Mouse (Mus musculus): ENCODE measurements at regions not wholly inside any gene's neighbourhood (a gene's known extent, or its start where the extent isn't known, plus 50 kb on each side); places are given as distances from the start of the nearest gene placed in this dataset.

DNA sequence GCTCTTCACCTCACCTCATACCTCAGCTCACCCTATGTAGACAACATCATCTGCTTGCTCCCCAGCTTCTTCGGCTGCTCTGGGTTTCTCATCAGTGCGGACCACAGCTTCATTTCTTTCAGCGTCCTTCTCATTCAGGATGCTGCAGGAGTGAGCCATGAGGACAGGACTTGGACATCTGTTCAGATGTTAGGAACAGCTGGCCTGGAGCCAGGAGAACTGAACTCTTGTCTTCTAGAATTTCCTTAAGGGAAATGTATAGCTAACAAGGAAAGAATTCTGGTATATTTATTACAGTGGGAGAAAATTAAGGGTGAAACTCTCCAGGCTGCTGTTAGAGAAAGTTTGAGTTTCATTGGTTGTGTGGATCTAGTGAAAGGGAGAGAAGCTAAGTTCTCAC lies 167.1 kb downstream of the Drd1 start:
- Histone ChIP-seq H3K27me3 (ENCODE audit: control insufficient read depth, insufficient read depth, low read length) (no peaks in the 10 kb centered on the region), H3K36me3 (ENCODE audit: control insufficient read depth, insufficient read depth, low read length) (no peaks in the 10 kb centered on the region), H3K9ac (replicated peaks; ENCODE audit: low read depth, low read length) (no peak overlapping the region), H3K9me3 (ENCODE audit: control insufficient read depth, low read length) (no peaks in the 10 kb centered on the region), H3K4me3 (ENCODE audit: low read depth, low read length) (no peak overlapping the region), H3K27ac (ENCODE audit: low read depth, low read length) (no peak overlapping the region), H3K4me1 (ENCODE audit: control insufficient read depth, insufficient read depth, low read length) (no peaks in the 10 kb centered on the region), H3K4me2 (ENCODE audit: low read depth, low read length) (no peak overlapping the region)
- WGBS = 94% methylated on average over 3 of the region's 3 CpGs
- no peak for ATAC-seq (ENCODE audit: low read depth)

- Histone ChIP-seq H3K36me3 (ENCODE audit: control insufficient read depth, insufficient read depth, low read length) (no peaks in the 10 kb centered on the region), H3K27ac (ENCODE audit: low read depth, low read length) (no peak overlapping the region), H3K9me3 (ENCODE audit: control insufficient read depth, low read length) (no peaks in the 10 kb centered on the region), H3K27me3 (ENCODE audit: control insufficient read depth, insufficient read depth, low read length) (no peaks in the 10 kb centered on the region), H3K4me1 (ENCODE audit: control insufficient read depth, insufficient read depth, low read length) (no peaks in the 10 kb centered on the region), H3K4me2 (ENCODE audit: low read depth, low read length) (no peak overlapping the region), H3K9ac (replicated peaks; ENCODE audit: low read depth, low read length) (no peak overlapping the region), H3K4me3 (ENCODE audit: low read depth, low read length) (no peak overlapping the region)
- no peak for ATAC-seq (ENCODE audit: low read depth)
- WGBS = 86% methylated on average over 10 of the region's 10 CpGs
These were observed 169.7 kb downstream of the Drd1 start for GRCm38 (mm10) chr13:53885756-53886155.

- no peak for ATAC-seq (ENCODE audit: low read depth)
- H3K4me3 ChIP-seq (ENCODE audit: low read depth, low read length) = no peak overlapping the region
- no peaks in the 10 kb centered on the region for H3K4me1 ChIP-seq (ENCODE audit: control insufficient read depth, insufficient read depth, low read length)
- no peaks in the 10 kb centered on the region for H3K27me3 ChIP-seq (ENCODE audit: control insufficient read depth, insufficient read depth, low read length)
- no peaks in the 10 kb centered on the region for H3K9me3 ChIP-seq (ENCODE audit: control insufficient read depth, low read length)
- H3K36me3 ChIP-seq (ENCODE audit: control insufficient read depth, insufficient read depth, low read length) = no peaks in the 10 kb centered on the region
- no peak overlapping the region for H3K9ac ChIP-seq (replicated peaks; ENCODE audit: low read depth, low read length)
- no peak overlapping the region for H3K4me2 ChIP-seq (ENCODE audit: low read depth, low read length)
- no peak overlapping the region for H3K27ac ChIP-seq (ENCODE audit: low read depth, low read length)
- WGBS = 91% methylated on average over 6 of the region's 6 CpGs
These were observed 172.3 kb downstream of the Drd1 start for GRCm38 (mm10) chr13:53883206-53883605.

- H3K27ac ChIP-seq (ENCODE audit: low read depth, low read length) = no peak overlapping the region
- no peak overlapping the region for H3K9ac ChIP-seq (replicated peaks; ENCODE audit: low read depth, low read length)
- H3K9me3 ChIP-seq (ENCODE audit: control insufficient read depth, low read length) = no peaks in the 10 kb centered on the region
- H3K27me3 ChIP-seq (ENCODE audit: control insufficient read depth, insufficient read depth, low read length) = no peaks in the 10 kb centered on the region
- no peak for ATAC-seq (ENCODE audit: low read depth)
- no peaks in the 10 kb centered on the region for H3K4me1 ChIP-seq (ENCODE audit: control insufficient read depth, insufficient read depth, low read length)
- H3K36me3 ChIP-seq (ENCODE audit: control insufficient read depth, insufficient read depth, low read length) = no peaks in the 10 kb centered on the region
- no peak overlapping the region for H3K4me2 ChIP-seq (ENCODE audit: low read depth, low read length)
- 44% methylated on average over 10 of the region's 10 CpGs for WGBS
- no peak overlapping the region for H3K4me3 ChIP-seq (ENCODE audit: low read depth, low read length)
These were observed 174.8 kb downstream of the Drd1 start for GRCm38 (mm10) chr13:53880466-53881250.

DNA sequence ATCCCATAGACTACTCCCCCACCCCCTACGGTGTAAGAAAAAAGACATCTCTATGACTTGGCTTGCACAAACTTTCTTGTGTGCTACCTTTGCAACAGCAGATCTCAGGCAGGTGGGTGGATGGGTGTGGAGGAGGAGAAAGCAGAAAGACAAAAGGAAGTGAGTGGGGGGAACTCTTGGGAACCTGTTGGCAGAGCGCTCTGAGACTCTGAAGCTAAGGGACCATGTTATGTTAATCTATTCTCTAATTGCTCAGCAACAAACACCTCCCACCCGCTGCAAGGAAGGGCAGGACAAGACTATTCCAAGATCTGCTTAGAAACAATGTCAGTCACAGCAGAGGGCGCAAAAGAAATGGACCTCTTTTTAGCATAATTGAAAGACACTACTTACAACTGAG lies 180.0 kb downstream of the Drd1 start:
- Histone ChIP-seq H3K9me3 (ENCODE audit: control insufficient read depth, low read length) (no peaks in the 10 kb centered on the region), H3K36me3 (ENCODE audit: control insufficient read depth, insufficient read depth, low read length) (no peaks in the 10 kb centered on the region), H3K4me2 (ENCODE audit: low read depth, low read length) (no peak overlapping the region), H3K4me1 (ENCODE audit: control insufficient read depth, insufficient read depth, low read length) (no peaks in the 10 kb centered on the region), H3K4me3 (ENCODE audit: low read depth, low read length) (no peak overlapping the region), H3K27me3 (ENCODE audit: control insufficient read depth, insufficient read depth, low read length) (no peaks in the 10 kb centered on the region), H3K9ac (replicated peaks; ENCODE audit: low read depth, low read length) (no peak overlapping the region), H3K27ac (ENCODE audit: low read depth, low read length) (no peak overlapping the region)
- no peak for ATAC-seq (ENCODE audit: low read depth)
- 91% methylated on average over 4 of the region's 4 CpGs for WGBS

GRCm38 (mm10) chr13:53865323-53865722 lies 190.2 kb downstream of the Drd1 start:
- H3K4me1 ChIP-seq (ENCODE audit: control insufficient read depth, insufficient read depth, low read length) = 0 out of 2 replicates have a peak, but pooled peaks cover 2% of the 10 kb centered on the region
- H3K9ac ChIP-seq (replicated peaks; ENCODE audit: low read depth, low read length) = no peak overlapping the region
- ATAC-seq (ENCODE audit: low read depth) = no peak
- H3K4me2 ChIP-seq (ENCODE audit: low read depth, low read length) = no peak overlapping the region
- no peaks in the 10 kb centered on the region for H3K36me3 ChIP-seq (ENCODE audit: control insufficient read depth, insufficient read depth, low read length)
- no peaks in the 10 kb centered on the region for H3K9me3 ChIP-seq (ENCODE audit: control insufficient read depth, low read length)
- no peaks in the 10 kb centered on the region for H3K27me3 ChIP-seq (ENCODE audit: control insufficient read depth, insufficient read depth, low read length)
- H3K4me3 ChIP-seq (ENCODE audit: low read depth, low read length) = no peak overlapping the region
- H3K27ac ChIP-seq (ENCODE audit: low read depth, low read length) = no peak overlapping the region
- 91% methylated on average over 5 of the region's 5 CpGs for WGBS

DNA sequence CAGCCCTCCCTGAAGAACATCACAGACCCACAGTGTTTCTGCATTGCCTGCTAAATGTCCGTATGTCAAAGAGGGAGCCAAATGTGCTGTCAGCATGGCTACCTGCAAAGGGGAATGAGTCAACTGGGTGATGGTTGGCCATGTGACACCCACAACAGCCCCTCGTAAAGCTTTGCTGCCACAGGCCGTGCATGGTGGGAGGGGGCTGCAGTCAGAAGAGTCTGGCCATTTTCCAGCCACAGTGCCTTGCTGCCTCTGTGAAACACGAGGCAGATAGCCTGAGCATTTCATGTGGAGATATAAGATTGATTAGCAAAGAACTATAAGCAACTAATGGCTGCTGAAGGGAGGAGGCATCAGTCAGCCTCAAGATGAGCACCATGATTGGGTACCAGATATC lies 193.2 kb downstream of the Drd1 start:
- WGBS = 34% methylated on average over 4 of the region's 4 CpGs
- Histone ChIP-seq H3K4me1 (ENCODE audit: control insufficient read depth, insufficient read depth, low read length) (0 out of 2 replicates have a peak, but pooled peaks cover 2% of the 10 kb centered on the region), H3K27ac (ENCODE audit: low read depth, low read length) (no peak overlapping the region), H3K27me3 (ENCODE audit: control insufficient read depth, insufficient read depth, low read length) (no peaks in the 10 kb centered on the region), H3K4me3 (ENCODE audit: low read depth, low read length) (no peak overlapping the region), H3K9me3 (ENCODE audit: control insufficient read depth, low read length) (no peaks in the 10 kb centered on the region), H3K4me2 (ENCODE audit: low read depth, low read length) (no peak overlapping the region), H3K9ac (replicated peaks; ENCODE audit: low read depth, low read length) (no peak overlapping the region), H3K36me3 (ENCODE audit: control insufficient read depth, insufficient read depth, low read length) (no peaks in the 10 kb centered on the region)
- no peak for ATAC-seq (ENCODE audit: low read depth)

- WGBS = 80% methylated on average over 2 of the region's 2 CpGs
- H3K27ac ChIP-seq (ENCODE audit: low read depth, low read length) = no peak overlapping the region
- no peak overlapping the region for H3K4me2 ChIP-seq (ENCODE audit: low read depth, low read length)
- ATAC-seq (ENCODE audit: low read depth) = no peak
- no peaks in the 10 kb centered on the region for H3K4me1 ChIP-seq (ENCODE audit: control insufficient read depth, insufficient read depth, low read length)
- H3K9ac ChIP-seq (replicated peaks; ENCODE audit: low read depth, low read length) = no peak overlapping the region
- H3K4me3 ChIP-seq (ENCODE audit: low read depth, low read length) = no peak overlapping the region
- H3K27me3 ChIP-seq (ENCODE audit: control insufficient read depth, insufficient read depth, low read length) = no peaks in the 10 kb centered on the region
- H3K9me3 ChIP-seq (ENCODE audit: control insufficient read depth, low read length) = no peaks in the 10 kb centered on the region
- H3K36me3 ChIP-seq (ENCODE audit: control insufficient read depth, insufficient read depth, low read length) = no peaks in the 10 kb centered on the region
These were observed 201.3 kb downstream of the Drd1 start for GRCm38 (mm10) chr13:53854196-53854595.

- Histone ChIP-seq H3K9ac (replicated peaks; ENCODE audit: low read depth, low read length) (no peak overlapping the region), H3K27me3 (ENCODE audit: control insufficient read depth, insufficient read depth, low read length) (no peaks in the 10 kb centered on the region), H3K36me3 (ENCODE audit: control insufficient read depth, insufficient read depth, low read length) (no peaks in the 10 kb centered on the region), H3K9me3 (ENCODE audit: control insufficient read depth, low read length) (no peaks in the 10 kb centered on the region), H3K4me2 (ENCODE audit: low read depth, low read length) (no peak overlapping the region), H3K4me1 (ENCODE audit: control insufficient read depth, insufficient read depth, low read length) (no peaks in the 10 kb centered on the region), H3K27ac (ENCODE audit: low read depth, low read length) (no peak overlapping the region), H3K4me3 (ENCODE audit: low read depth, low read length) (no peak overlapping the region)
- no peak for ATAC-seq (ENCODE audit: low read depth)
- WGBS = 83% methylated on average over 9 of the region's 9 CpGs
These were observed 205.4 kb downstream of the Drd1 start for GRCm38 (mm10) chr13:53850146-53850545.
